Mouse (Mus musculus): ENCODE results near the gene Slc25a23.

DNA sequence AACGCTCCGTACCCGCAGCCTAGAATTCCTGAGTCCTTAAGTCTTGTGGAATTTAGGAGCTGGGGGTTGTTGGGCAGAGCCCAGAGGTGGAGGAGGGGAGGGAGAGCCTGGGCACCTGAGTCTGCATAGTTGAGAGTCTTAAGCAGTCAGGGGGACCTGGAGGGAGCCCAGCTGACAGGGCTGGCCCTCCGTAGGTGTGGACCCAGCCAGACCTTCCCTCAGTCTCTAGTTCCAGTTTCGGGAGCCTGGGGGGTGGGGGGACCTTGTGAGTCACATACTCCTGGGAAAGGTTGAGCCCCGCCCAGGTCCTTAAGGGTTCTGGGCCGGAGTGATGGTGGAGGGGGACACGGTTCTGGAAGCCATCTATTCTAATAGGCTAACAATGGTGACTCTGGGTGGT lies 3.4 kb upstream of the Slc25a23 start:
- no peak for TF ChIP-seq POLR2A (IDR thresholded peaks at IDR 0.05; ENCODE audit: borderline replicate concordance, extremely low read depth, low read depth, low read length)
- no peak for TF ChIP-seq CTCF (IDR thresholded peaks at IDR 0.05; ENCODE audit: insufficient read depth, low read length)

Measured in lung, adult 2 months (tissue).